Mouse (Mus musculus): ENCODE data around the gene Rbfox3.

GRCm38 (mm10) chr11:118881786-118882495, 29.5 kb downstream of the Rbfox3 start:
- TF ChIP-seq CTCF (conservative IDR thresholded peaks at IDR 0.05; ENCODE audit: low read length): no peak
- no peak for TF ChIP-seq NANOG (IDR thresholded peaks at IDR 0.05; ENCODE audit: borderline replicate concordance, low read length)
